Comparison of ENCODE assay signal across 17 mouse cellular contexts in genomic region chr12:91511766-91512165, GRCm38 (mm10).
DNase-seq lines count a peak whose midpoint lies in the region; ATAC-seq and TF ChIP-seq lines count a peak whose summit lies in the region.
"Had no signal": no experiment of that assay in that cellular context is flagged by ENCODE, and none has a peak within 500 bp of the region (broad histone marks: within the 10 kb centered on the region; RNA-seq: fewer than 3 reads in every experiment).

No protein-coding gene starts in this region.

- no peak overlapping the region for H3K27ac ChIP-seq in hindbrain, postnatal 0 days
- no peak overlapping the region for H3K27ac ChIP-seq in hindbrain, embryonic 13.5 days
- H3K27ac ChIP-seq in forebrain, embryonic 16.5 days (ENCODE audit: low read length) = no peak overlapping the region
- H3K27ac ChIP-seq: intestine, embryonic 15.5 days; kidney, postnatal 0 days had no signal

- H3K9me3 ChIP-seq in hindbrain, postnatal 0 days (ENCODE audit: low read length) = no peaks in the 10 kb centered on the region
- H3K9me3 ChIP-seq in hindbrain, embryonic 13.5 days = no peaks in the 10 kb centered on the region
- no peaks in the 10 kb centered on the region for H3K9me3 ChIP-seq in forebrain, embryonic 16.5 days (ENCODE audit: control insufficient read depth, low read length)
- H3K9me3 ChIP-seq: intestine, embryonic 15.5 days had no signal

- whole genome bisulfite sequencing in hindbrain, postnatal 0 days = 41% methylated on average over 3 of the region's 3 CpGs
- whole genome bisulfite sequencing in hindbrain, embryonic 13.5 days = 18% methylated on average over 3 of the region's 3 CpGs
- WGBS in forebrain, embryonic 16.5 days = 22% methylated on average over 3 of the region's 3 CpGs

- H3K4me2 ChIP-seq in hindbrain, postnatal 0 days (ENCODE audit: low read depth, low read length) = no peak overlapping the region
- no peak overlapping the region for H3K4me2 ChIP-seq in hindbrain, embryonic 13.5 days
- H3K4me2 ChIP-seq in forebrain, embryonic 16.5 days (ENCODE audit: low read length) = no peak overlapping the region
- H3K4me2 ChIP-seq: intestine, embryonic 15.5 days had no signal

- 0 out of 2 replicates have a peak, but pooled peaks have one; percentile 49 for ATAC-seq in hindbrain, postnatal 0 days
- no peak for ATAC-seq in hindbrain, embryonic 13.5 days (ENCODE audit: low FRiP score)
- ATAC-seq in forebrain, embryonic 16.5 days = peak; percentile 89
- ATAC-seq: CD4-positive, CD25-positive, alpha-beta regulatory T cell, adult 4 months; intestine, embryonic 15.5 days had no signal

- H3K4me1 ChIP-seq in hindbrain, postnatal 0 days (ENCODE audit: insufficient read depth, low read length) = no peaks in the 10 kb centered on the region
- H3K4me1 ChIP-seq in hindbrain, embryonic 13.5 days (replicated peaks) = peaks cover 4% of the 10 kb centered on the region
- peaks cover 11% of the 10 kb centered on the region; the same call in 1 of the 2 replicates for H3K4me1 ChIP-seq in forebrain, embryonic 16.5 days (replicated peaks; ENCODE audit: control insufficient read depth, insufficient read depth, low read length)
- H3K4me1 ChIP-seq: intestine, embryonic 15.5 days had no signal

- TF ChIP-seq CTCF in hindbrain, postnatal 0 days (IDR thresholded peaks at IDR 0.05; ENCODE audit: low read depth) = no peak

- no peak overlapping the region for H3K9ac ChIP-seq in hindbrain, postnatal 0 days (replicated peaks; ENCODE audit: low read length)
- no peak overlapping the region for H3K9ac ChIP-seq in hindbrain, embryonic 13.5 days
- H3K9ac ChIP-seq in forebrain, embryonic 16.5 days (replicated peaks; ENCODE audit: low read depth, low read length) = no peak overlapping the region
- H3K9ac ChIP-seq: intestine, embryonic 15.5 days had no signal

- peak; percentile 14 for DNase-seq in hindbrain, postnatal 0 days (ENCODE audit: low spot score)
- DNase-seq in ES-CJ7 (ENCODE audit: low read depth, low spot score) (peak; percentile 34), R1 (ENCODE audit: low read depth, low spot score) (peak; percentile 72)
- DNase-seq in ovary, postnatal 14 days (ENCODE audit: low spot score) = no peak
- no peak for DNase-seq in adrenal gland, postnatal 10 days
- DNase-seq: cerebellum, adult 11 months; cerebellum, postnatal 25 days; gastrocnemius, postnatal 10 days; heart, postnatal 10 days; lung, adult 2 months; thymus, adult 2 months had no signal

- no peaks in the 10 kb centered on the region for H3K27me3 ChIP-seq in hindbrain, postnatal 0 days (ENCODE audit: insufficient read depth, low read length)
- no peaks in the 10 kb centered on the region for H3K27me3 ChIP-seq in hindbrain, embryonic 13.5 days
- H3K27me3 ChIP-seq in forebrain, embryonic 16.5 days (replicated peaks; ENCODE audit: control insufficient read depth, insufficient read depth, low read length) = no peaks in the 10 kb centered on the region
- H3K27me3 ChIP-seq: intestine, embryonic 15.5 days had no signal

- H3K36me3 ChIP-seq in hindbrain, postnatal 0 days (ENCODE audit: insufficient read depth, low read length) = no peaks in the 10 kb centered on the region
- H3K36me3 ChIP-seq in hindbrain, embryonic 13.5 days = no peaks in the 10 kb centered on the region
- no peaks in the 10 kb centered on the region for H3K36me3 ChIP-seq in forebrain, embryonic 16.5 days (ENCODE audit: control insufficient read depth, insufficient read depth)
- H3K36me3 ChIP-seq: intestine, embryonic 15.5 days had no signal

- H3K4me3 ChIP-seq in hindbrain, postnatal 0 days (ENCODE audit: low read length) = no peak overlapping the region
- H3K4me3 ChIP-seq in hindbrain, embryonic 13.5 days = no peak overlapping the region
- H3K4me3 ChIP-seq in forebrain, embryonic 16.5 days (replicated peaks; ENCODE audit: low read length) = no peak overlapping the region
- H3K4me3 ChIP-seq: intestine, embryonic 15.5 days; myocyte had no signal

Comparison
In these comparisons a context has a peak if more than half of its experiments do, and no peak if none do; other contexts are left out.
1. DNase-seq: peak in hindbrain, postnatal 0 days (single experiment), ES-CJ7 (single experiment) and R1 (single experiment); none in ovary, postnatal 14 days (single experiment) and adrenal gland, postnatal 10 days (single experiment).